Mouse (Mus musculus) heart, embryonic 12.5 days (tissue): ENCODE results near the gene Pus1. TPM values are rescaled to one million over a fixed set of nuclear protein-coding genes. Genes with fewer than 3 reads are reported as not detected.

Experiments used
- ATAC-seq: fragments of 200-750 bp; cut with Nextera tagmentation; 2 replicates; pipeline ENCODE4 v1.8.0; 2017; ENCODE audit warnings: moderate TSS enrichment, moderate library complexity; ENCODE audit not compliant: insufficient number of reproducible peaks, low FRiP score
- H3K27ac ChIP-seq: fragments of 300-500 bp; sonication (generic); 2 replicates; pipeline ENCODE4 v1.5.1; 2016; ENCODE audit warnings: mild to moderate bottlenecking, moderate library complexity; ENCODE audit not compliant: poor library complexity, severe bottlenecking
- H3K27me3 ChIP-seq: fragments of 300-500 bp; sonication (generic); replicated peaks from 2 replicates; pipeline ENCODE4 v1.6.1; 2016; ENCODE audit warnings: mild to moderate bottlenecking, moderate library complexity
- H3K36me3 ChIP-seq: fragments of 300-500 bp; sonication (generic); 2 replicates; pipeline ENCODE4 v1.6.1; 2016; ENCODE audit warnings: mild to moderate bottlenecking, moderate library complexity
- H3K4me1 ChIP-seq: fragments of 300-500 bp; sonication (generic); replicated peaks from 2 replicates; pipeline ENCODE4 v1.6.1; 2016; ENCODE audit warnings: mild to moderate bottlenecking
- H3K4me2 ChIP-seq: fragments of 300-500 bp; sonication (generic); 2 replicates; pipeline ENCODE4 v1.6.1; 2016; ENCODE audit warnings: mild to moderate bottlenecking, moderate library complexity
- H3K4me3 ChIP-seq: fragments of 300-500 bp; sonication (generic); 2 replicates; pipeline ENCODE4 v1.5.1; 2016; ENCODE audit warnings: mild to moderate bottlenecking
- H3K9ac ChIP-seq: fragments of 300-500 bp; sonication (generic); 2 replicates; pipeline ENCODE4 v1.6.1; 2016; ENCODE audit warnings: mild to moderate bottlenecking, moderate library complexity
- H3K9me3 ChIP-seq: fragments of 300-500 bp; sonication (generic); replicated peaks from 2 replicates; pipeline ENCODE4 v1.6.1; 2016; ENCODE audit warnings: mild to moderate bottlenecking, moderate library complexity
- WGBS: fragments of 180-500 bp; shearing (Covaris S2); methylation state at CpG from one replicate; pipeline ENCODE4 v1.1.7; 2016; 5-methylcytosine and 5-hydroxymethylcytosine counted together
- polyA plus RNA-seq: library from polyadenylated mRNA; unstranded; fragments of >200 nt; fragmentation: Nextera tagmentation; extraction: Ambion mirVana; gene quantifications from 2 replicates; pipeline ENCODE4 v1.2.1, GENCODE M21; 2016

Gene Pus1
- polyA plus RNA-seq, 1 experiment from 2014 or later, result 37.8 TPM

GRCm38 (mm10) chr5:110739496-110740275, 40.8 kb downstream of the Pus1 start:
- H3K27me3 ChIP-seq, result no peaks in the 10 kb centered on the region
- no peaks in the 10 kb centered on the region for H3K9me3 ChIP-seq
- no peak for ATAC-seq
- WGBS, result 89% methylated on average over 7 of the region's 7 CpGs
- H3K4me3 ChIP-seq, result no peak overlapping the region
- no peak overlapping the region for H3K27ac ChIP-seq
- no peak overlapping the region for H3K4me2 ChIP-seq
- no peaks in the 10 kb centered on the region for H3K4me1 ChIP-seq
- H3K9ac ChIP-seq, result no peak overlapping the region
- H3K36me3 ChIP-seq, result peaks cover 54% of the 10 kb centered on the region

- 92% methylated on average over 1 of the region's 1 CpGs for WGBS
- Histone ChIP-seq H3K27ac (no peak overlapping the region), H3K4me2 (no peak overlapping the region), H3K4me1 (no peaks in the 10 kb centered on the region), H3K9ac (no peak overlapping the region), H3K4me3 (no peak overlapping the region), H3K36me3 (peaks cover 75% of the 10 kb centered on the region), H3K27me3 (no peaks in the 10 kb centered on the region), H3K9me3 (no peaks in the 10 kb centered on the region)
- ATAC-seq, result no peak
Measured at GRCm38 (mm10) chr5:110735606-110736005, 44.9 kb downstream of the Pus1 start.

GRCm38 (mm10) chr5:110733231-110733823, 47.1 kb downstream of the Pus1 start:
- no peaks in the 10 kb centered on the region for H3K27me3 ChIP-seq
- no peaks in the 10 kb centered on the region for H3K9me3 ChIP-seq
- no peak for ATAC-seq
- H3K36me3 ChIP-seq, result peaks cover 70% of the 10 kb centered on the region
- H3K27ac ChIP-seq, result no peak overlapping the region
- no peak overlapping the region for H3K4me2 ChIP-seq
- 91% methylated on average over 4 of the region's 4 CpGs for WGBS
- no peak overlapping the region for H3K4me3 ChIP-seq
- H3K9ac ChIP-seq, result no peak overlapping the region
- H3K4me1 ChIP-seq, result no peaks in the 10 kb centered on the region

DNA sequence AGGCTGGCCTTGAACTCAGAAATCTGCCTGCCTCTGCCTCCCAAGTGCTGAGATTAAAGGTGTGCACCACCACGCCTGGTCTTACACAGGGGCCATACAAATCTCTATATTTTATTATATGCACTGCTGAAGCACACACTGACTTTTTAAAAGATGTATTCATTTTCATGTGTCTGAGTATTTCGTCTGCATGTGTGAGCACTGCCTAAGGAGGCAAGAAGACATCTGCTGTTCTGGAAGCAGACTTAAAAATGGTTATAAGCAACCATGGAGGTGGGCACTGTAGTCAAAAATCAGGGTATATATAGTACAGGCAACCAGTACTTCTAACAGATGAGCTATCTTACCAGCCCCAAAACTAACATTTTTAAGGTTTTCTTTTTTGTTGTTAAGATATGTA, 49.2 kb downstream of the Pus1 start:
- no peaks in the 10 kb centered on the region for H3K4me1 ChIP-seq
- no peak overlapping the region for H3K9ac ChIP-seq
- no peaks in the 10 kb centered on the region for H3K27me3 ChIP-seq
- peaks cover 71% of the 10 kb centered on the region for H3K36me3 ChIP-seq
- ATAC-seq, result no peak
- no peak overlapping the region for H3K4me2 ChIP-seq
- H3K4me3 ChIP-seq, result no peak overlapping the region
- H3K27ac ChIP-seq, result no peak overlapping the region
- WGBS, result 88% methylated on average over 2 of the region's 2 CpGs
- H3K9me3 ChIP-seq, result no peaks in the 10 kb centered on the region

DNA sequence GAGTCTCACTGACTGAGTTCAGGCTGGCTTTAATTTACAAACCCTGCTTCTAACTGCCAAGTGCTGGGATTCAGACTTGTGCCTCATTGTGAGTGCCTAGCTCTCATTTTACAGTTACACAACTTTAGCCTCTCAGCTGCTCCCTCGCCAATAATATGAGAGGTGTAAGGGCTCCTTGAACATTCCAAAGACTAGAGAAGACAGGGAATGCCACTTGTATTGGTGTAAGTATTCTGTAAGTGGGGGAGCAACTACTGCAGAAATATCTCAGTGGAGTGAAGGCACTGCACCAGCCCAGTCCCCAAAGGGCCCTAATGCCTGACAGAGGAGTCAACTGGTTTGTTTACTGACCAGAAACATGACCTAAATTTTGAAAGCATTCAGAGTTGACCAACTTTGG, 52.6 kb downstream of the Pus1 start:
- H3K4me2 ChIP-seq, result no peak overlapping the region
- no peaks in the 10 kb centered on the region for H3K9me3 ChIP-seq
- no peak overlapping the region for H3K4me3 ChIP-seq
- WGBS, result 86% methylated on average over 1 of the region's 1 CpGs
- no peak overlapping the region for H3K27ac ChIP-seq
- ATAC-seq, result no peak
- peaks cover 78% of the 10 kb centered on the region for H3K36me3 ChIP-seq
- H3K9ac ChIP-seq, result no peak overlapping the region
- no peaks in the 10 kb centered on the region for H3K27me3 ChIP-seq
- H3K4me1 ChIP-seq, result no peaks in the 10 kb centered on the region

Other genes with a start within 250 kb of the Pus1 start
- not detected in 2 replicates for gene Galnt9, start 236.3 kb downstream of the Pus1 start, polyA plus RNA-seq
- gene Noc4l, start 127.2 kb downstream of the Pus1 start, polyA plus RNA-seq, result 34.0 and 35.7 TPM in 2 replicates
- 20.6 and 24.1 TPM in 2 replicates for gene Ddx51, start 127.2 kb downstream of the Pus1 start, polyA plus RNA-seq
- gene Ep400, start 9.9 kb downstream of the Pus1 start, polyA plus RNA-seq, result 32.1 and 32.7 TPM in 2 replicates
- 17.4 TPM in 2 replicates for gene Ulk1, start 29.4 kb upstream of the Pus1 start, polyA plus RNA-seq
- 32.3 and 33.4 TPM in 2 replicates for gene Hscb, start 59.1 kb upstream of the Pus1 start, polyA plus RNA-seq
- 18.4 and 19.4 TPM in 2 replicates for gene Chek2, start 59.3 kb upstream of the Pus1 start, polyA plus RNA-seq
- 10.3 and 12.1 TPM in 2 replicates for gene Ttc28, start 99.1 kb upstream of the Pus1 start, polyA plus RNA-seq